Mouse (Mus musculus) hindbrain, embryonic 16.5 days (tissue): ENCODE measurements at regions not wholly inside any gene's neighbourhood (a gene's known extent, or its start where the extent isn't known, plus 50 kb on each side); places are given as distances from the start of the nearest gene placed in this dataset.

Source experiments
- ATAC-seq: fragments of 200-750 bp; cut with Nextera tagmentation; 2 replicates; pipeline ENCODE4 v1.8.0; 2017; ENCODE audit warnings: moderate TSS enrichment, moderate library complexity
- H3K27ac ChIP-seq: fragments of 300-500 bp; sonication (generic); 2 replicates; pipeline ENCODE4 v1.5.1; 2014; ENCODE audit warnings: low read depth, mild to moderate bottlenecking, control low read depth, low read length, moderate library complexity
- H3K27me3 ChIP-seq: fragments of 300-500 bp; sonication (generic); replicated peaks from 2 replicates; pipeline ENCODE4 v1.6.1; 2014; ENCODE audit warnings: low read length; ENCODE audit not compliant: control insufficient read depth, insufficient read depth
- H3K36me3 ChIP-seq: fragments of 300-500 bp; sonication (generic); 2 replicates; pipeline ENCODE4 v1.6.1; 2014; ENCODE audit warnings: mild to moderate bottlenecking, low read length, moderate library complexity, mixed read lengths; ENCODE audit not compliant: control insufficient read depth, insufficient read depth
- H3K4me1 ChIP-seq: fragments of 300-500 bp; sonication (generic); 2 replicates; pipeline ENCODE4 v1.6.1; 2014; ENCODE audit warnings: low read depth, low read length; ENCODE audit not compliant: control insufficient read depth, insufficient read depth
- H3K4me2 ChIP-seq: fragments of 300-500 bp; sonication (generic); 2 replicates; pipeline ENCODE4 v1.6.1; 2014; ENCODE audit warnings: mild to moderate bottlenecking, low read length, control low read depth, moderate library complexity
- H3K4me3 ChIP-seq: fragments of 300-500 bp; sonication (generic); 2 replicates; pipeline ENCODE4 v1.5.1; 2014; ENCODE audit warnings: mild to moderate bottlenecking, low read length, control low read depth, moderate library complexity
- H3K9ac ChIP-seq: fragments of 300-500 bp; sonication (generic); 2 replicates; pipeline ENCODE4 v1.6.1; 2014; ENCODE audit warnings: low read depth, mild to moderate bottlenecking, control low read depth, low read length, moderate library complexity
- H3K9me3 ChIP-seq: fragments of 300-500 bp; sonication (generic); 2 replicates; pipeline ENCODE4 v1.6.1; 2014; ENCODE audit warnings: mild to moderate bottlenecking, low read length, moderate library complexity; ENCODE audit not compliant: control insufficient read depth
- WGBS: fragments of 180-500 bp; shearing (Covaris S2); extraction: QIAGEN DNeasy Blood & Tissue Kit; methylation state at CpG from one replicate; pipeline ENCODE4 v1.1.7; 2014; 5-methylcytosine and 5-hydroxymethylcytosine counted together

DNA sequence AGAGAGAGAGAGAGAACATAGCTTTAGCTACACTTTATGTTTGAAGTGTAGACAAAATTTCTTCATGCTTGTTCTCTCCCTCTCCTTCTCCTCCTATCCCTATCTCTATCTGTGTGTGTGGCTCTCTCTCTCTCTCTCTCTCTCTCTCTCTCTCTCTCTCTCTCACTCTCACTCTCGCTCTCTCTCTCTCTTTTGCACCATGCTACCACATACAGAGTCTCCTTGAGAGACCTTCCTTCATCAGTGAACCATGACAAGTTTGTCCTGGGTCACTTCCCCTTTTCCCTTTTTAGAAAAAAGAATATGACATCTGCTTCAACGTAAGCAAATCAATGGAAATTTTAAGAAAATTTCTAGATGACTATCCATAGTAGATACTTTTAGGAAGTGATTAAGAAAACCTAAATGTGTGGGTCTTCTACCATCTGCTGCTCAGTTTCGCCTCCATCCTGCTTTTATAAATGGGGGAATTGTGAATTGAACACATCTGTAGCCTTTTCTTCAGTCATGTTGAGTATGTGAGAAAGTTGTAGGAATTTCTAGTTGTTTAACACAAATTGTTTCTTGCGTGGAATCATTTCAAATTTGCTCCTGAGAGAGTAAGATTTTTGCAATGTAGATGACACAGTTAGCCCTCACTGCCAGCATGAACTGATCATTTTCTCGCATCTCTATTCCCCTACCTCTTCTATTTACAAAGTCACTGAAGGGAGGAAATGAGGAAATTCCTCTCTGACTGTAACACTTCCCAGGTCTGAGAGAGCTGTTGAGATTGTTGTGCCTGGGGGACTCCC is 91.3 kb downstream of the A730009L09Rik start:
- no peak overlapping the region for H3K4me3 ChIP-seq
- H3K9ac ChIP-seq, result no peak overlapping the region
- no peaks in the 10 kb centered on the region for H3K27me3 ChIP-seq
- 78% methylated on average over 5 of the region's 5 CpGs for WGBS
- H3K4me1 ChIP-seq, result no peaks in the 10 kb centered on the region
- no peaks in the 10 kb centered on the region for H3K9me3 ChIP-seq
- H3K27ac ChIP-seq, result no peak overlapping the region
- no peak overlapping the region for H3K4me2 ChIP-seq
- ATAC-seq, result no peak
- no peaks in the 10 kb centered on the region for H3K36me3 ChIP-seq

DNA sequence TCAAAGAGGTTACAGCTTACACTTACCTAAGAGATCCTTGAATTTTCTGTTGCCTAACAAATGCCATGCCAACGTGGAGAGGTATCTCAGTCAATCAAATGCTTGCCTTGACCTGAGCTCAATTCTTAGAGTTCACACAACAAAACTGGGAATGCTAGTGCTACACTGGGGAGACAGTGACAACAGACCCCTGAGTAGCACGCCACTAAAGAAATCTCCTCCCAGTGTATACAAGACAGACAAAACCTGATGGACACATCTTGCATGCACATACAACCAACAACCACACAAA is 91.8 kb downstream of the A730009L09Rik start:
- H3K9ac ChIP-seq, result no peak overlapping the region
- WGBS, result 66% methylated on average over 2 of the region's 2 CpGs
- H3K27ac ChIP-seq, result no peak overlapping the region

GRCm38 (mm10) chr16:84607503-84607902 is 92.6 kb downstream of the A730009L09Rik start:
- no peak for ATAC-seq
- 91% methylated on average over 6 of the region's 6 CpGs for WGBS
- H3K4me1 ChIP-seq, result no peaks in the 10 kb centered on the region
- no peaks in the 10 kb centered on the region for H3K27me3 ChIP-seq
- H3K9me3 ChIP-seq, result no peaks in the 10 kb centered on the region
- H3K9ac ChIP-seq, result no peak overlapping the region
- H3K4me2 ChIP-seq, result no peak overlapping the region
- H3K4me3 ChIP-seq, result no peak overlapping the region
- no peak overlapping the region for H3K27ac ChIP-seq
- H3K36me3 ChIP-seq, result no peaks in the 10 kb centered on the region

More for the DNA sequence above, 91.8 kb downstream of the A730009L09Rik start:
- ATAC-seq, result no peak
- no peaks in the 10 kb centered on the region for H3K4me1 ChIP-seq
- no peaks in the 10 kb centered on the region for H3K9me3 ChIP-seq
- H3K4me3 ChIP-seq, result no peak overlapping the region
- no peak overlapping the region for H3K4me2 ChIP-seq
- H3K36me3 ChIP-seq, result no peaks in the 10 kb centered on the region
- no peaks in the 10 kb centered on the region for H3K27me3 ChIP-seq

DNA sequence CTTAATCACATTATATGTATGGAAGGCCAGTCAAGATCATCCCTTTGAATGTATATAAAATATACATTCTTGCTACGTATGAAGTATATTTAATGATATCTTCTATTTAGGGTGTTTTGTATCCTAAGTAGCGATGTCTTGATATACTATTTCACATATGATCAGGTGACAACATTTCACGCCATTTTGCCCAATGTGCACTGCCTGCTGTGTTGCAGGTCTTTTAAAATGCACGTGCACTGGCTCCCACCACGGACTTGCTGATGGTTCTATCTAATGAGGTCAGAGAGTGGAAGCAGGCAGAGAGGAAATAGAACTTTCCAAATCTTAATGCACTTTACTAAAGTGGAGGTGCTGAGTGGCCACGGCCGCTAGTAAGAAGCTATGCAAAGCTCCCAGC is 100.8 kb downstream of the A730009L09Rik start:
- Histone ChIP-seq H3K9ac (no peak overlapping the region), H3K4me3 (no peak overlapping the region), H3K4me1 (no peaks in the 10 kb centered on the region), H3K36me3 (no peaks in the 10 kb centered on the region), H3K9me3 (no peaks in the 10 kb centered on the region), H3K27ac (no peak overlapping the region), H3K27me3 (no peaks in the 10 kb centered on the region), H3K4me2 (no peak overlapping the region)
- WGBS, result 90% methylated on average over 7 of the region's 7 CpGs
- ATAC-seq, result no peak

GRCm38 (mm10) chr16:84616132-84616531 is 101.2 kb downstream of the A730009L09Rik start:
- no peaks in the 10 kb centered on the region for H3K36me3 ChIP-seq
- H3K27me3 ChIP-seq, result no peaks in the 10 kb centered on the region
- H3K4me2 ChIP-seq, result no peak overlapping the region
- no peak overlapping the region for H3K9ac ChIP-seq
- H3K4me3 ChIP-seq, result no peak overlapping the region
- no peaks in the 10 kb centered on the region for H3K9me3 ChIP-seq
- 94% methylated on average over 1 of the region's 1 CpGs for WGBS
- H3K4me1 ChIP-seq, result no peaks in the 10 kb centered on the region
- H3K27ac ChIP-seq, result no peak overlapping the region
- ATAC-seq, result no peak

DNA sequence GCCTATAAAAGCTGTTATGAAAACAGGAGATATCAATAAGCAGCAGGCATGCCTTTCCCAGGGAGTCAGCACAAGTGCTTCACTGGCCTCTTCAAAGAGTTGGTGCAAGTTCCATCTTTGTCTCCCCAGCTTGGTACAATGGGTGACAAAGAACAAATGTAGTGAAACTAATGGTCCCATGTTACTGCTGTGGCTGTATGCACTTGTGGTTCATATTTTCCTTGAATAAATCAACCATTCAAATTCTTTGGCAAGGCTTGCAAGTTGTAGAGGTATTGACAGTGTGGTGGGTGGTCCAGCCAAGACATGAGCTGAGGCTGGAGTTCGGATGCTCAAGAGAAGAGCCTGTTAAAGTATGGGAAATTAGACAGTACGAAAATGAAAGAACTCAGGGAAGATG is 103.5 kb downstream of the A730009L09Rik start:
- H3K4me1 ChIP-seq, result no peaks in the 10 kb centered on the region
- WGBS, result 90% methylated on average over 2 of the region's 2 CpGs
- H3K27ac ChIP-seq, result no peak overlapping the region
- H3K27me3 ChIP-seq, result no peaks in the 10 kb centered on the region
- no peak overlapping the region for H3K4me2 ChIP-seq
- no peak overlapping the region for H3K9ac ChIP-seq
- no peak overlapping the region for H3K4me3 ChIP-seq
- no peaks in the 10 kb centered on the region for H3K9me3 ChIP-seq
- no peak for ATAC-seq
- H3K36me3 ChIP-seq, result no peaks in the 10 kb centered on the region

- Histone ChIP-seq H3K27ac (no peak overlapping the region), H3K4me1 (no peaks in the 10 kb centered on the region), H3K36me3 (no peaks in the 10 kb centered on the region), H3K4me3 (no peak overlapping the region), H3K9ac (no peak overlapping the region), H3K4me2 (no peak overlapping the region), H3K9me3 (no peaks in the 10 kb centered on the region), H3K27me3 (no peaks in the 10 kb centered on the region)
- 93% methylated on average over 2 of the region's 2 CpGs for WGBS
- ATAC-seq, result no peak
These were observed 105.0 kb downstream of the A730009L09Rik start for GRCm38 (mm10) chr16:84619876-84620275.

DNA sequence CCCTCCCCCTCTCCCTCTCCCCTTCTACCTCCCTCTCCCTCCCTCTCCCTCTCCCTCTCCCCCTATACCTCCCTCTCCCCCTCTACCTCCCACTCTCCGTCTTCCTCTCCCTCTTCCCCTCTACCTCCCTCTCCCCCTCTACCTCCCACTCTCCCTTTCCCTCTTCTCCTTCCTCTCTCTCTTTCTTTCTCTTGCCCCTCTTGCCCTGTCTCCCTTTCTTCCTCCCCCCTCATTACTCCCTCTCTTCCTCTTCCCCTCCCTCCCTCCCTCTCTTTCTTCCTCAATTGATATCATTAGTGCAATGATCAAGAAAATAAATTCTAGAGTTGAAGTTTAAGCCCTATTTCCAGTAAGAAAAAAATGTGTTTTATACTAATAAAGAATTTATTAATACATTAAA is 105.9 kb downstream of the A730009L09Rik start:
- H3K27me3 ChIP-seq, result no peaks in the 10 kb centered on the region
- H3K36me3 ChIP-seq, result no peaks in the 10 kb centered on the region
- no peak for ATAC-seq
- no peaks in the 10 kb centered on the region for H3K9me3 ChIP-seq
- no peak overlapping the region for H3K9ac ChIP-seq
- H3K4me1 ChIP-seq, result no peaks in the 10 kb centered on the region
- 57% methylated on average over 1 of the region's 1 CpGs for WGBS
- H3K27ac ChIP-seq, result no peak overlapping the region
- no peak overlapping the region for H3K4me2 ChIP-seq
- no peak overlapping the region for H3K4me3 ChIP-seq

GRCm38 (mm10) chr16:84621300-84622031 is 106.5 kb downstream of the A730009L09Rik start:
- H3K4me2 ChIP-seq, result no peak overlapping the region
- no peak overlapping the region for H3K27ac ChIP-seq
- no peak for ATAC-seq
- WGBS, result 66% methylated on average over 8 of the region's 8 CpGs
- H3K4me1 ChIP-seq, result no peaks in the 10 kb centered on the region
- H3K9me3 ChIP-seq, result no peaks in the 10 kb centered on the region
- H3K36me3 ChIP-seq, result no peaks in the 10 kb centered on the region
- H3K9ac ChIP-seq, result no peak overlapping the region
- H3K4me3 ChIP-seq, result no peak overlapping the region
- no peaks in the 10 kb centered on the region for H3K27me3 ChIP-seq
